Mouse (Mus musculus): ENCODE measurements around the gene Gm572.

The Gm572 gene

DNA sequence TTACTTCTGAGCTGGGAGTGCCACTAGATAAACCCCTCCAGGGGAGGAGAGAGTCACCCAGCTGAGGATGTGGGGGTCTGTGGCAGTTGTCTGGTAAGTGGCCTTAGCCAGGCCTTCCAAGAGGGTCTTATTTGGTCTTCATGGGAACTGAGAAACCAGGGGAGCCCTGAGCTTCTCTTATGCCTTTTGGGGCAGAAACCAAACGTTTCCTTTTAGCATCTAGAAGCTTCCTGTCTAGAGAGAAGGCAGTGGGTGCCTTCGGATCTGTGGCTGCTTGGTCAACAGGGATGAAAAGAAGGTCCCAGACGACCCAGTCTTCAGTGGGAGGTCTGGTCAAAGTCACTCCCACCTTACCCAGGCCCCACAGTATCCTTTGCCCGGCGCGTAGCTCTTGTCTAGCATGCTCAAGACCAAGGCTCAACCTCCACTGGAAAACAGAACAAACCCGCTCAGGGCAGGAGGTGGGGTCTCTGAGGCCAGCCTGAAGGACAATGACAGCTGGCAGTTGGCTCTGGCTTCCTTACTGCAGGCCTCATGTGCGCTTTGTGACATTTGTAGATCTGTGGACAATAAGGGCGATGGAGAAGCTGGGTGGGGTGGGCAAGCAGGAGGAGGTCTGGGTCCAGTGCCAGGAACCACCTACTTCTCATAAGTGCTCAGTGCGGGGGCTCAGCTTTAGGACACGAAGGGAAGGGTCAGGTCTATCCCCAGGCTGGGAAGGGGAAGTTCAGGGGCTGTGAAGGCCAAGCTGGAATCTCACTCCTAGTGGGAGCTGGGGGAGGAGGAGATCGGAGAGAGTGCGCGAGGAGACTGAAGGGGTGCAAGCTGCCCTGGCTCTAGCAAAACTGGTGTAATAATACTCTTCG lies at the start of gene Gm572:
Gm572 (plus strand) TSS at position 27 of the 866 bp plus-strand sequence.
- no peak for DNase-seq (ENCODE audit: low read depth, low spot score)

DNA sequence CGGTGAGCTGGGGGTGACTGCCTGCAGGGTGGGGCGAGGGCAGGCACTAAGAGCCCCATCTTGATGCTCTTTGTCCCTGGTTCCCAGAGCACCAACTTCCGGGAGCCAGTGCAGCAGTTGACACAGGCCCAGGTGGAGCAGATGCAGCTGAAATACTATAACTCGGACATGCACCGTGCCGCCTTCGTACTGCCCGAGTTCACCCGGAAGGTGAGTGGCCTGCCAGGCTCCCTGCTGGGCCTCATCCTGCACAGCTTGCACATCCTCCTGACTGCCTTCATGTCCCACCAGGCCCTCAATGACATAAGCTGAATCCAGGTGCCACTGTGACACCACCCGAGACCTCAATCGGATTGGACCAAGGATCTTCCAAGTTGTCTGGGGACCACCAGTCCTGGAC lies 49.1 kb upstream of the Gm572 start:
- no peak for DNase-seq (ENCODE audit: low read depth, low spot score)

DNA sequence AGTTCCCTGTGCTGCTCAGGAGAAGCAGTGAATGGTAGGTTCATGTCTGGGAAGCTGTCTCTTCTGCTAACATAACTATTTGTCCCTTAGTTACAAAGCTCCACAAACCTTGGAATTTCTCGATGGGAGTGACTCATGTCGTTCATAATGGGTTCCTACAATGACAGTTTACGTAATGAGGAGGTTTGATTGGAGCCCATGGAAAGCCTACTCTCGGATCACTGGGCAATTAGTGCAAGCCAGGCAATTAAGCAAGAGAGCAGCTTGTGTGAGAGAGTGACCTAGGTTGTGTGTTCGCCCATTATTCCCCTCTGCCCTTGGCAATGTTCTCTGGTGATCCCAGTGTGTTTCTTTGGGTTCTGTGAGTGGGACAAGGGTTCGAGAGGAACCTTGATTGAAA lies 47.2 kb upstream of the Gm572 start:
- peak; percentile 35 for DNase-seq (ENCODE audit: low read depth, low spot score)

DNA sequence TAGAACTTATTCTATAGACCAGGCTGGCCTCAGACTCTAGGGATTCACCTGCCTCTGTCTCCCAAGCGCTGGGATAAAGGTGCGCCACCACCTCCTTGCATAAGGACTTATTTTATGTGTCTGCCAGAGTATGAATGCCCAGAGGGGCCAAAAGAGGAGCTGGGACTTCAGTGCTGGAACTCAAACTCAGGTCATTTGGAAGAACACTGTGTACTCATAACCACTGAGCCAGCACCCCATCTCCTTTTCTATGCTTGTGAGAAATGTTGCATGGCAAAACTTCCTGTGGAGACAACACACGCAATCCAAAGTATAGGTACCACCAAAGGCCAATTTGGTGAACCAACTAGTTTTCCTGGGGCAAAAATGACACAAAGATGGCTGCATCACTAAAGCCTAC lies 46.4 kb upstream of the Gm572 start:
- no peak for DNase-seq (ENCODE audit: low read depth, low spot score)

DNA sequence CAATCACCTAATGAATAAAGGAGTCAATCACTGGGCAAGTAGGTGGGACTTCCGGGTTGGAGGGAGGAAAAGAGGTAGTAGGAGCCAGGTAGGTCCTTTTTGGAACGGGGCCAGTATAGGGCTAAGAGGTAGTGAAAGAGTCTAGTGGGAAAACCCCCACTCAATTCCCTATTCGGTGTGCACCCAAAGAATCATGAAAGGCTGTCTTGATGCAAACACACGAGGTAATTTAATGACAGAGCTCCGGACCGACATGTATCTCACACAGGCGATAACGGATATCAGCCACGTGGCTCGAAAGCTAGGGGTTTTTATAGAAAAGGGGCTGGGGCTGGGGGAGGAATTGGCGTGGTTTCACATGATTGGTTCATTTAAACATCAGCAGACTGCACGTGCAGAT lies 44.3 kb upstream of the Gm572 start:
- DNase-seq (ENCODE audit: low read depth, low spot score), result no peak

DNA sequence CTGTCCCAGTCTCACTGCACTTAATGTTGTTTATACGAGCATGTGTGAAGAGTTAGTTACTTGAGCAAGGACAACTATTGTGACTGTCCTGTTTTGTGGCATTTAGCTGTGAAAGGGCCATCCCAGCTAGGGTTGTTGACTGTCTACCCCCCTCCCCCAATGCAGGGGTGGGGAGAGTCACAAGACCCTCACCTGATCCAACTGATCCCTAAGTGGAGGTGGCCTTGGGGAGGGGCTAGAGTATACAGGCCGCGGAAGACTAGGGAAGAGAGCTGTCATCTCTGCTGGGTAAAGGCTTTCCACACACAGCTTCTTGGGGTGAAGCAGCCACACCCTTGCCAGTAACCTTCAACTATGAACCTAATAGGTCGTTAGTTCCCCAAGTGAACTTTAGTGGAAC lies 42.8 kb upstream of the Gm572 start:
- no peak for DNase-seq (ENCODE audit: low read depth, low spot score)

DNA sequence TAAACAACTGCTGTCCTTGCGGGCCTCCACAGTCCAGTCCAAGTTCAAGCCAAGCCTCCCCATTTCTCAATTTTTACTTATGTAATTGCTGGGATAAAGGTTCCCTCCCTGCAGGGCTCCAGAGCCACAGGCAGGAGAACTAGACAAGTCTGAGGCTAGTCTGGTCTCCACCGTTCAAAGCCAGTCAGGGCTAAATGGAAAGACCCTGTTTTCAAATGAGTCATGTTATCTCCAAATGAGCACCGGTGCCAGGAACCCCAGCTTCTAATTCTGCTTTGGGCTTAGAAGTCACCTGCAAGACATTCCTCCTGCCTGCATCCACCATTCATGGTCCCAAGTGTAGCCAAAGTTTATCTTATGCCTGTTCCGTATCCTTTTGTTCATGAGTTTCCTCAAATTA lies 41.2 kb upstream of the Gm572 start:
- DNase-seq (ENCODE audit: low read depth, low spot score), result no peak

DNA sequence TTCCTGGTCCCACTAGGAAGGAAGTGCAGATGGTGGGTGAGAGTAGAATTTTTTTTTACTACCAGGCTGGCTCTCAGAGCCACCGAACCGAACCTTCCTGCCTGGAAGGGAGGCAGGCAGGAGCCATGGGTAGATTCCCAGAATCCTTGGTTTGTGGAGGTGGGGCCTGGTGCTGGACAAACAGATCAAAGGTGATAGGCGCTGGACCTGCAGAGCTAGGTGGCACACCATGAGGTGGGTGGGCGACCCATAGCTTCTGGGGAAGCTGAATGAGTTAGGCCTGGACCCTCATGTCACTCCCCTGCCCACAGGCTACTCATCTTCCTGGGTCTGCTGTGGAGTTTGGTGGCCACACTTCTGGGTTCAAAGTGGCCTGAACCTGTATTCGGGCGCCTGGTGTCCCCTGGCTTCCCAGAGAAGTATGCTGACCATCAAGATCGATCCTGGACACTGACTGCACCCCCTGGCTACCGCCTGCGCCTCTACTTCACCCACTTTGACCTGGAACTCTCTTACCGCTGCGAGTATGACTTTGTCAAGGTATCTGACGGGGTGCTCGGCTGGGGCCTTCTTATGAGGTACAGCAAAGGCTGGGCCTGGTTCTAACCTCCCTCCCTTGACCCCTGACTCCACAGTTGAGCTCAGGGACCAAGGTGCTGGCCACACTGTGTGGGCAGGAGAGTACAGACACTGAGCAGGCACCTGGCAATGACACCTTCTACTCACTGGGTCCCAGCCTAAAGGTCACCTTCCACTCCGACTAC lies 40.6 kb upstream of the Gm572 start, which contains the start of gene Masp2:
Masp2 (plus strand) TSS at position 198 of the 764 bp plus-strand sequence.
- DNase-seq (ENCODE audit: low read depth, low spot score), result no peak

DNA sequence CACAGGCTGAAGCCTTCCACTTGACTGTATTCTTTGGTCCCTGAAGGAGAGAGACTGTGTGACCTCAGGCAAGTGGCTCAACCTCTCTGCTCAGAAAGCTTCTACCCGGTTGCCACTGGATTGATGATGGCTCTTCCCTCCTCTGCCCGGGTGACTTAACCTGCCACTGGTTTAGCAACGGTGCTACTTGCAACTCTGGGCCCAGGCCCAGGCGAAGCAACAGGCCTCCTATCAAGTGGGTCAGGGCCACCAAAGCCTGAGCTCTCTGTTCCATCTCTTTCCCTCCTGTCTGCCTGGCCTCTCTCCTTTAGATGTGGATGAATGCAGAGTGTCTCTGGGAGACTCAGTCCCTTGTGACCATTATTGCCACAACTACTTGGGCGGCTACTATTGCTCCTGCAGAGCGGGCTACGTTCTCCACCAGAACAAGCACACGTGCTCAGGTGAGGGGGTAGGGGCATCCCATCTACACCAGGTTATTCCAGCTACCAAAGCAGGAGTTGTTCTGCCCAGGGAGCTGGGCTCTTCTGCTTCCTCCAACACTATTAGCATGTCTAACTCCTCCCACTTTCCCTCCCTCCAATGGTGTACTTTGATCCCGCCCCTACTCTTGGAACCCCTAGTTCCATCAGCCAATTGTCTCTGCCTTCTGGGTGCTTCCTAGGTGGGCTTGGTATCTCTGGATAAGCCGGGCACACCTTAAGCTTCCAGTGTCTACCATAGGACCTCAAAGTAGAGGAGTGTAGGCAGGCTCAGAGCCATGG lies 39.6 kb upstream of the Gm572 start:
- DNase-seq (ENCODE audit: low read depth, low spot score), result no peak

DNA sequence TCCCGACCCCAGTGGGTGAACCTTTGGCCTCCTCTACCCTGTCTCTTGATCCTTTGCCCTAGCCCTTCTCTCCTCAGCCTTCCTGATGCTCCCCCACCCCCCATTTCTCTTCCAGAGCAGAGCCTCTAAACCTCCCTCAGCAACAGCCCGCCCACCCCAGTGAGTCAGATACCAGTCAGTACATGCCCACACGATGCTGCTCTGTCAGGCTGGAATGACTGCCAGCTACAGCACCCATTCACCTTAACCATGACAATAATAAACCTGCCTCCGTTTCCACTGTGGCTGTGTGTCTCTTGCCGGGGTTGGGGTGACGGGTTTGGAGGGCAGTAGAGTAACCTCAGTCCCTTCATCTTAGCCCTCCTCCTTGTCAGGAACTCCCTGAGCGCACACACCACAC lies 39.0 kb upstream of the Gm572 start:
- no peak for DNase-seq (ENCODE audit: low read depth, low spot score)

DNA sequence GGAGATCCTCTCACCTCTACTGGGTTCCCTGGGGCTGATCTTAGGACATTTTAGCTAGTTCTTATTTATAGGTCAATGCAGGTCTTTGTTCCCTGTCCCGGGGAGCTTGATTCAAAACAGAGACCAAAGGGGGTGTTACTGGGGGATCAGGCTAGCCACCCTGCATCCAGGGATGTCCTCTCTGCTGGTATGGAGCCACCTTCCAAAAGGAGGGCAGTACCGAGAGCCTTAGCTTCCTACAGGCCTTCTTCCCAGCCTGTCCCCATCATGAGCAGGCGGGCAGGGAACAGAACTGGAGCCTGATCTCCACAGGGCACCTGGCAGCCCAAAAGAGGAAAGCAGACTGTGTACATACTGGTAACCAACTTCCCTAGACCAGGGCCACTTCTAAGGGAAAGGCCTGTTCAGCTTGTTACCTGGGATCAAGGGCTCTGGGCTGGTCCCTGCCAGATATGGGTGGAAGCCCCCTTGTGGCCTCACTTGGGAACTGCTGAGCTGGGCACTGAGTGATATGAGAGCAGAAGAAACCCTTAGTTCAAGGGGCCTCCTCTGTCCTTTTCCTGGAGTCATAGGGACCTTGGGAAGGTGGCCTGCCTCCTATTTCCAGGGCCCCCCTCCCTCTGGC lies 38.5 kb upstream of the Gm572 start:
- peak; percentile 50 for DNase-seq (ENCODE audit: low read depth, low spot score)

DNA sequence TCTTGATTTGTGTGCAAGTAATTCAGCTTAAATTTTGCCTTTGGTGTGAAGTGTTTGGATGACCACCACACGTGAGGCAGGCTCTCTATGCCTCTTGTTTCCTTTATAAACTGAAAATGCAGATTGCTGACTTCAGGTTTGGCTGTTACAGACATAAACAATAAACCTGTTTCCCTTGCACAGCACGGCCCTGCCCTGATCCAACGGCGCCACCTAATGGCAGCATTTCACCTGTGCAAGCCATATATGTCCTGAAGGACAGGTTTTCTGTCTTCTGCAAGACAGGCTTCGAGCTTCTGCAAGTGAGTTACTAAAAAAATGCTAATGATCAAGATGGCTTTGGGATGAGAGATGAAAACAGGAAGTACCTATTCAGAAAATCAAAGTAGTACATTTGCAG lies 35.4 kb upstream of the Gm572 start:
- peak; percentile 44 for DNase-seq (ENCODE audit: low read depth, low spot score)

DNA sequence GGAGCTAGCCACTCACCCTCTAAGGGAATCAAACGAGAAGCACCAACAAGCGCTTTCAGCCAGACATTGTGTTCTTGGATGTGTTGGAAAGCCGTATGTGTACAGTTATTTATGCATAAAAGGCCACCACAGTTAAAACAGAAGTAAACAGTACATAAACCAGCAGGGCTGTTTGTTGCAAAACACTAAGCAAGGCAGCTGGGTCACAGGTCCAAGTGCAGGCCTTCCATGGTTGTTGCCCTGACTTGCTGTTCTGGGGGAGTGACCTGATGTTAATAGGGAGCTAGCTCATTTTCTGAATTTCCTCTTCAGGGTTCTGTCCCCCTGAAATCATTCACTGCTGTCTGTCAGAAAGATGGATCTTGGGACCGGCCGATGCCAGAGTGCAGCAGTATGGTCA lies 33.3 kb upstream of the Gm572 start:
- no peak for DNase-seq (ENCODE audit: low read depth, low spot score)

DNA sequence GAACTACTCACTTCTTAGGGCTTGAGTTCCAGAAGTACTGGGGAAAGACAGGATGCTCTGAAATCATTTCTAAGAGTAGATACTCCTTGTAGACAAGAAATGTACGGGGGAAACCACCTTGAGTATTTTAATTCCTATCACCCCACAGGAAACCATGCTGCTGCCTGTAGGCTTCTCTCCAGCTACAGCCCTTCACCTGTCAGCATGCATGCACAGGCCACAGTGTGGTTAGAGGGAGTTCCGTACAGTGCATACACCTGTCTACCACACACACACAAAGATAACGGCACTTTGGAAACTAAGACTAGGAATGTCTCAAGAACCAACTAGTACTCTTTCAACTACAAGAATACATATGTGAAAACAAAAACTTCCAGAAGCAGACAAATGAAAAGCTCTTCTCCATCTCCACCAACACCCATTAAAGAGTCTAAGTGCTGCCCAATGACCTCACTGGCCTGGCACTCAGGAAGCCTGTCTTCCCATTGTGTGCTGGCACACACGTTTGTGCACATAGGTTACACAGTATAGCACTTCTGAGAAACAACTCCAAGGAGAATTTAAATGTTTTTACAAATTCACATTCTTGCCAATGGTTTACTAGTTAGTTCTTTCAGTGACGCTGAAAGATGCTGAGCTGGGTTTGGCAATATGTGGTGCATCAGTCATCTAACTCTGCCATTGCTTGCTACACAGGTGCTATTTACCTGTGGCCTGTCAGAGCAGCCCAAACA lies 32.3 kb upstream of the Gm572 start:
- DNase-seq (ENCODE audit: low read depth, low spot score), result no peak

DNA sequence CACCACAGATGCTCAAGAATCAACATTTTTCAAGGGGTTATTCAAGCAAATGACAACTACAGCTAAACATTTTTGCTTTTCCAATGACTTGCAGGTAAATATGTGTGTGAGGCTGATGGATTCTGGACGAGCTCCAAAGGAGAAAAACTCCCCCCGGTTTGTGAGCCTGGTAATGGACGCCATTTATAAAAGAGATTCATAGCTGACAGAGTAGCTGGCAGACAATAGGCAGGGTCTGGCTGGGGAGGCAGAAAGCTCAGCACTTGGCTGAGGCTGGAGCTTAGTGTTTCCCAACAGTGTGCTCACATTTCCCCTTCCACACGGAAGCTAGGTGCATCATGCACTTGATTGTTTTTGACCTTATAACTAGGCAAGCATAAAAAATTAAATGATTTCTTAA lies 30.6 kb upstream of the Gm572 start:
- no peak for DNase-seq (ENCODE audit: low read depth, low spot score)

DNA sequence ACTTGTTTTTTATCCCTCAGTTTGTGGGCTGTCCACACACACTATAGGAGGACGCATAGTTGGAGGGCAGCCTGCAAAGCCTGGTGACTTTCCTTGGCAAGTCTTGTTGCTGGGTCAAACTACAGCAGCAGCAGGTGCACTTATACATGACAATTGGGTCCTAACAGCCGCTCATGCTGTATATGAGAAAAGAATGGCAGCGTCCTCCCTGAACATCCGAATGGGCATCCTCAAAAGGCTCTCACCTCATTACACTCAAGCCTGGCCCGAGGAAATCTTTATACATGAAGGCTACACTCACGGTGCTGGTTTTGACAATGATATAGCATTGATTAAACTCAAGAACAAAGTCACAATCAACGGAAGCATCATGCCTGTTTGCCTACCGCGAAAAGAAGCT lies 29.4 kb upstream of the Gm572 start:
- no peak for DNase-seq (ENCODE audit: low read depth, low spot score)

DNA sequence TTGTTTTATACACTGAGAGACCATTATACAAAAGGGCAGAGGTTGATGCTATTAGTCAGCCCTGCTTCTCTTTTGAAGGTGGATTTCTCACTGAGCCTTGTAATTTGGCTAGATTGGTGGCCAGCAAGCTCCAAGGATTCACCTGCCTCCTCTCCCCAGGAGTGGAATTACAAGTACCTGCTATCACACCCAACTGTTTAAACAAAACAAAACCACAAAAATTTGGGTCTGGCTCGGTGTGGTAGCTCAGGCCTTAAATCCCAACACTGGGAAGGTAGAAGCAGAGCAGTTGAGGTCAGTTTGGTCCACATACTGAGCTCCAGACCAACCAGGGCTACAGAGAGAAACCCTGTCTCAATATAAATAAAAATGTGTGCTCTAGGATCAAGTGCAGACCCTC lies 23.3 kb upstream of the Gm572 start:
- no peak for DNase-seq (ENCODE audit: low read depth, low spot score)

DNA sequence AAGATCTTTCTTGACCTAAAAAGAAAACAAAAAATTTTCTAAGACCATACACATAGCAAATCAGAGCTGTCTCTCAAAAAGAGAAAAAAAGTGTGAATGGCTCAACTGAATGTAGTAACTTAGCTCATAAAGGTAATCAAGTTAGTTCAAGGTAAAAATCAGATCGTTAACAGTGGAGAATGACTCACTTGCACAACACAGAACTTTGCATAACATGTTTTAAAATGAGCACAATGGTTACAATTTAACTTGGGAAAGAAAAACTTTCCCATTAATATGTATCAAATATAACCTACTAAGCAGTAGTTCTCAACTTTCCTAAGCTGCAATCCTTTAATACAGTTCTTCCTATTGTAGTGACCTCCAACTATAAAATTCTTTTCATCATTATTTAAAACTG lies 22.4 kb upstream of the Gm572 start:
- DNase-seq (ENCODE audit: low read depth, low spot score), result no peak

DNA sequence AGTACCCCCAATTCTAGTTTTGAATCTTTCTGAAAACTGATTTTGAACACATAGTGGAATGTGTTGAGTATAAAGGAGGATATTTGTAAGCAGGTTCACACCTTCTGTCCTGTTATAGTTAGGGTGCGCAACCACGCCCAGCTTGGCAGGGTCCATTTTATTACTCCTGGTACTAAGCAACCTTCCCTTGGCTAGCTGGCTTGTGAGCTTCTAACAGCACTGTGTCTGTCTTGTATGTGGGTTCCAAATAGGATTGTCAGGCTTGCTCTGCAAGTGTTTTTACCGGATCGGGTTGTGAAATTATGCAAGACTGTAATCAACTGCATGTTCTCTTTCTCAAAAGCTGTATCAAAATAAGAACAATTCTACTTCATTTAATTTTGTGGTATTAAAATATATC lies 20.6 kb upstream of the Gm572 start:
- DNase-seq (ENCODE audit: low read depth, low spot score), result no peak

DNA sequence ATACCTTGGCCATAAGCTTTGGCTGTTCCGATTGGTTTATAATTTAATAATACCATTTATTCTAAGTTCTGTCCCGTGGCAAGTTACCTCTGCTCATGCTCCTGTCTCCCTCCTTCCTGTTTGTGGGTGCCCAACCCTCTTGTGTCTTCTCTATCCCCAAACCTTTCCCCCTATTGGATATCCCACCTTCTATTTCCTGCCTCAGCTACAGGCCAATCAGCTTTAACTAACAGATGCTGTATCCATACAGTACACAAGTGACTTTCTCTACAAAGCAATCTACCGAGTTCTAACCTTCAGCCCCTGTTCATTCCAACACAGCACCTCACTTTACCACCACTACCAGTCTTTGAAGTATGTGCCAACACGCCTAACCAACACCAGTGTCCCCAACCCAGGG lies 19.5 kb upstream of the Gm572 start:
- no peak for DNase-seq (ENCODE audit: low read depth, low spot score)

DNA sequence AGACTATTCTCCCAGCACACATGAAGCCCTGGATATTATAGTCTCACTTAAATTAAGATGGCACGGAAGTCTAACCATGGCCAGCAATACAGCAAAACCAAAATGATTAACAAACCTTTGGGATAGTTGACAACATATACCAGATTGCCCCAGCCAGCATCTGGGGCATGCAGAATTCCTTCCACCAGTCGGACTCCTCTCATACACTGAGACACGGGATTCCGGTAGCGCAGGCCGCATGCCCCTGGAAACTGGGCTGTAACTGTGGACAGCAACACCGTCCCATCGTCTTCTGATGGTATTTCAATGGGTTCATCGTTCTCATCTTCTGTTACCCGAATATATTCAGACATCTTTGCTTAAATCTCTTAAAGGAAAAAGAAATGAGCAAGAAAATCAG lies 18.1 kb upstream of the Gm572 start:
- no peak for DNase-seq (ENCODE audit: low read depth, low spot score)

Data from retina, postnatal 7 days (tissue).